Mouse (Mus musculus) midbrain, embryonic 11.5 days (tissue): Measurements from ENCODE around the gene Traf3ip1. TPM values are rescaled to one million over a fixed set of nuclear protein-coding genes. Genes with fewer than 3 reads are reported as not detected.
"Not testable (repeated sequence)": the region's sequence is repeated elsewhere in the genome, so short reads cannot be mapped to it uniquely, and the experiment has no call there.

Experiments used
- ATAC-seq: fragments of 200-750 bp; cut with Nextera tagmentation; 2 replicates; pipeline ENCODE4 v1.8.0; 2017; ENCODE audit warnings: moderate TSS enrichment, moderate library complexity; ENCODE audit not compliant: low FRiP score
- DNase-seq: peaks from one replicate; pipeline ENCODE4 v3.0.0; 2015; ENCODE audit warnings: low spot score; ENCODE audit errors: missing footprints
- H3K27ac ChIP-seq: fragments of 300-500 bp; sonication (generic); 2 replicates; pipeline ENCODE4 v1.5.1; 2014; ENCODE audit warnings: low read depth, low read length
- H3K27me3 ChIP-seq: fragments of 300-500 bp; sonication (generic); 2 replicates; pipeline ENCODE4 v1.6.1; 2014; ENCODE audit warnings: mild to moderate bottlenecking, low read length, moderate library complexity, mixed read lengths; ENCODE audit not compliant: control insufficient read depth, insufficient read depth
- H3K36me3 ChIP-seq: fragments of 300-500 bp; sonication (generic); 2 replicates; pipeline ENCODE4 v1.6.1; 2014; ENCODE audit warnings: mild to moderate bottlenecking, low read length, moderate library complexity, mixed read lengths; ENCODE audit not compliant: control insufficient read depth, insufficient read depth
- H3K4me1 ChIP-seq: fragments of 300-500 bp; sonication (generic); 2 replicates; pipeline ENCODE4 v1.6.1; 2014; ENCODE audit warnings: low read length; ENCODE audit not compliant: control insufficient read depth, insufficient read depth
- H3K4me2 ChIP-seq: fragments of 300-500 bp; sonication (generic); 2 replicates; pipeline ENCODE4 v1.6.1; 2014; ENCODE audit warnings: mild to moderate bottlenecking, moderate library complexity
- H3K4me3 ChIP-seq: fragments of 300-500 bp; sonication (generic); 2 replicates; pipeline ENCODE4 v1.5.1; 2014; ENCODE audit warnings: low read depth, low read length
- H3K9ac ChIP-seq: fragments of 300-500 bp; sonication (generic); 2 replicates; pipeline ENCODE4 v1.6.1; 2014; ENCODE audit warnings: low read length
- H3K9me3 ChIP-seq: fragments of 300-500 bp; sonication (generic); 2 replicates; pipeline ENCODE4 v1.6.1; 2016; ENCODE audit warnings: low read length; ENCODE audit not compliant: control insufficient read depth
- WGBS: fragments of 180-500 bp; shearing (Covaris S2); extraction: QIAGEN DNeasy Blood & Tissue Kit; methylation state at CpG from one replicate; pipeline ENCODE4 v1.1.7; 2014; 5-methylcytosine and 5-hydroxymethylcytosine counted together
- polyA plus RNA-seq: library from polyadenylated mRNA; unstranded; fragments of >200 nt; fragmentation: Nextera tagmentation; extraction: Ambion mirVana; gene quantifications from 2 replicates; pipeline ENCODE4 v1.2.1, GENCODE M21; 2014

The Traf3ip1 gene
- polyA plus RNA-seq, 1 experiment from 2014 or later = 7.3 TPM

DNA sequence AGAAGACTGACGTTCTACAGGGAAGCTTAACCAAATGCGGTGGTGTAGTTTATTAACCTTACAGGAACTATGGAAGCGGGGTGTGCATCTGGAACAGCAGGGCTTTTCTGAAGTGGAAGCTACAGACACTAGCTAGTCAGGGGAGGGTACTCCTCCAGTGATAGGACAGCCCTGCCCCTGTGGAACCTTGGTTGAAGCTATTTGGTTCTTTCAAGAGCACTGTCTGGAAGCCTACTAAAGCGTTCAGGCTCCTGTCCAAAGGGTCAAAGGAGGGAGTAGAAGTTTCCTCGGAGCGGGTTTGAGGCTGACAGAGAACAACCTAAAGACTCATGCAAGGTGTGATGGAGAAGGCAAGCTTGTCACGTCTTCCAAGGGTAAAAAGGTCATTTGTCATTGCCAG, 34.4 kb upstream of the Traf3ip1 start:
- Histone ChIP-seq H3K9me3 (no peaks in the 10 kb centered on the region), H3K4me2 (peak overlapping the region; percentile 76), H3K4me3 (peak overlapping the region; percentile 61), H3K36me3 (no peaks in the 10 kb centered on the region), H3K4me1 (peaks cover 25% of the 10 kb centered on the region), H3K9ac (peak overlapping the region; percentile 50), H3K27me3 (peaks cover 6% of the 10 kb centered on the region), H3K27ac (no peak overlapping the region)
- ATAC-seq (no peak), DNase-seq (peak; percentile 88)
- WGBS = 50% methylated on average over 7 of the region's 7 CpGs

DNA sequence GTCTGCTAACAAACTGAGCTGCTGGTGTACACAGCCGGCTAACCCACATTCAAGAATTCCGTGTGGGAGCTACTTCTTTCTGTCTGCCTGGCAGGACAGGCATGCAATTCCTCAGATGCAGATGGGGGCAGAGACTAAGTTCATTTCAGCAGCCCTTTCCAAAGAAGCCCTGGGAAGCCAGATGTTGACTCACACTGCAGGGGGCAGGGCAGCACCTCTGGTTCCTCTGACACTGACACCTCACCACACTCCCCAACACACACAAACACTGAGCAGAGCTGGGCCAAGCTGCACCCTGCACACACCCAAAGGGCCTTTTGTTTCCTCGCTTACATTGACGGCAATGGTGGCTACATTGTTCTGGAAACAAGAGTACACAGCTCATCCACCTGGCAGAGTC, 33.9 kb upstream of the Traf3ip1 start:
- H3K4me3 ChIP-seq = no peak overlapping the region
- DNase-seq (no peak), ATAC-seq (no peak)
- no peaks in the 10 kb centered on the region for H3K36me3 ChIP-seq
- no peak overlapping the region for H3K9ac ChIP-seq
- H3K27me3 ChIP-seq = peaks cover 6% of the 10 kb centered on the region
- 42% methylated on average over 4 of the region's 4 CpGs for WGBS
- peaks cover 23% of the 10 kb centered on the region for H3K4me1 ChIP-seq
- H3K27ac ChIP-seq = no peak overlapping the region
- no peak overlapping the region for H3K4me2 ChIP-seq
- H3K9me3 ChIP-seq = no peaks in the 10 kb centered on the region

DNA sequence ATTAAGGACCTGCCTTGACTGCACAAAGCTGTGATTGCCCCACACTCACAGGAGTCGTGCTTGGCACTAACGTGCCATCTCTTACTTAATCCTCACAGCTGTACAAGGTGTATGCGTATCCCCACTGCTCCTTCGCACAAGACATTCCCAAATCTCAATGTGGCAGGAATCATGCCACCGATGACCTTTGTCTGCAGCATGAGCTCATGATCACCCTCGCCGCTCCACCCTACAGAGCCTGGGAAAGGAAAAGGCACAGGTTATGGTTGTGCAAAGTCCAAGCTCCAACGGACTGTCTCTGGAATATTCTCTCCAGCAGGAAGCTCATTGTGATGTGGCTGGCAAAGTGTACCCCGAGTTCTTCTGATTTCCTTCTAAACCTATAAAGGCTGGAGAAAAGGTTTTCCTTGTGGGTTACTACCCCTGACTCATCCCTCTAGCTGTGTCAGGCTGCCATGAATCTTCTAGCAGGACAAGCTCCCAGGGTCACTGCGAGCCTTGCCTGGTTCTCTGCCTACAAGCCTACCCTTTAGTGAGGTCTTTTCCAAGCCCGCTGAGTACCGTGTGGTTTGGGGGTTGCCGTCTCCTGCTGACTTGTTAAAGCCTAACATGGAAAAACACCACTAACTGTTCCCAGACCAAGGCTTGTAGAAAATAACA, 31.0 kb upstream of the Traf3ip1 start:
- no peak overlapping the region for H3K27ac ChIP-seq
- H3K36me3 ChIP-seq = no peaks in the 10 kb centered on the region
- H3K27me3 ChIP-seq = peaks cover 4% of the 10 kb centered on the region; the same call in 1 of the 2 replicates
- no peak for DNase-seq
- no peak overlapping the region for H3K4me3 ChIP-seq
- no peak overlapping the region for H3K4me2 ChIP-seq
- no peak for ATAC-seq
- no peaks in the 10 kb centered on the region for H3K9me3 ChIP-seq
- 85% methylated on average over 13 of the region's 13 CpGs for WGBS
- H3K4me1 ChIP-seq = peaks cover 4% of the 10 kb centered on the region
- H3K9ac ChIP-seq = no peak overlapping the region

DNA sequence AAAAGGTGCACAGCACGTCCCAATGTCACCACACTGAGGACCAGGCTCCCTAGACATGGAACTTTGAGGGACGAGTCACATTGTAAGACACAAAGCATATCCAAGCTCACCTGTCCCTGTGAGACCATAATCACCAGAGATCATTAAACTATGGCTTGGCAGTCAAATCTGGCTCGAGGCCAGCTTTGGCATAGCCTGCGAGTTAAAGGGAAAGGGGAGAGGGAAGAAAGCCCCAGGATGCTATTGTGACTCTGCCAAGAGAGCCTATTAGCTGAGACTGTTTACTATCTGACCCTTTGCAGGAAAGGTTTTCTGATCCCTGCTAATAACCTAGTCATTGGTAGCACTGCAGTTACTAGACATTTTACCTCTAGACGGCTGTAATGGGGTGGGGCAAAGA, 30.0 kb upstream of the Traf3ip1 start:
- no peaks in the 10 kb centered on the region for H3K36me3 ChIP-seq
- ATAC-seq (no peak), DNase-seq (no peak)

DNA sequence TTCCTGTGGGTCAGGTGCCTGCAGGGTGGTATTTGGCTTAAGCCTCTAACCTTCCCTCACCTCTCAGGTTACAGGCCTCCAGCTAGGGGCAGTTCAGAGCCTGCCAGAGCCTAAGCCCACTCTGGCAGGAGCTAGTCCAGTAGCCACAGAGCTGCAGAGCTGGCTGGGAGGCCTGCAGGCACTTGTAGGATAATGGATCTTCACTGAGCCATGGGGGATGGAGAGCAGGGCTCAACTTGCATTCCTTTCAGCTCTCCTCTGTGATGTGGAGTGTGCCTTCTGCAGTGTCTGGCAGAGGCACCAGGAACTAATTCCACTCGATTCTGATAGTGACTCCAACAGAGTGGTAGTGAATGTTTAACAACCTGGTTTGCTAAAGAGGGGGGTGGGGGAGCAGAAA, 29.2 kb upstream of the Traf3ip1 start:
- WGBS = 14% methylated on average over 1 of the region's 1 CpGs
- no peak for ATAC-seq
- Histone ChIP-seq H3K4me2 (no peak overlapping the region), H3K4me3 (no peak overlapping the region), H3K27me3 (peaks cover 3% of the 10 kb centered on the region; the same call in 1 of the 2 replicates), H3K9me3 (no peaks in the 10 kb centered on the region), H3K27ac (no peak overlapping the region), H3K9ac (no peak overlapping the region), H3K4me1 (no peaks in the 10 kb centered on the region), H3K36me3 (no peaks in the 10 kb centered on the region)
- DNase-seq = no peak

More for the DNA sequence above, 30.0 kb upstream of the Traf3ip1 start:
- Histone ChIP-seq H3K9ac (no peak overlapping the region), H3K27me3 (peaks cover 4% of the 10 kb centered on the region; the same call in 1 of the 2 replicates), H3K4me1 (no peaks in the 10 kb centered on the region), H3K9me3 (no peaks in the 10 kb centered on the region), H3K4me3 (no peak overlapping the region), H3K27ac (no peak overlapping the region), H3K4me2 (no peak overlapping the region)
- WGBS = 61% methylated on average over 5 of the region's 5 CpGs

DNA sequence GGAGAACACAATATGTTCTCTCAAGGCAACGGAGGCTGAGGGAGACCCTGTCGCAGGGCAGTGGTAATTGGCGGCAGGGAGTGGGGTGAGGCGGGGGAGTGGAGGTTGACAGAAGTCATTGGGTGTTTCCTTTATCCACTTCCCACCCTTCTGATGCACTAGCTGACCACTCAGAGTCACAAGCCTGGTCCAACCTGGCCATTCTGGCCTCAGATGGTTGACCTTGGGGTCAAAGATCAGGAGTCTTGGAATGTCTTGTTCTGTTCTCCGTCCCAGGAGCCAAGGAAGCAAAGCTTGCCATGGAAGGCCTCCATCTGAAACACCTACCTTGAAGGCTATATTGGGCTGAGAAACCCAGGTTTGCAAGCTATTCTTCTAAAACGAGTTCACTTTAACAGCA, 28.3 kb upstream of the Traf3ip1 start:
- WGBS = 84% methylated on average over 6 of the region's 6 CpGs
- H3K4me2 ChIP-seq = no peak overlapping the region
- H3K9ac ChIP-seq = no peak overlapping the region
- DNase-seq = no peak
- H3K4me1 ChIP-seq = no peaks in the 10 kb centered on the region
- no peaks in the 10 kb centered on the region for H3K27me3 ChIP-seq
- H3K9me3 ChIP-seq = no peaks in the 10 kb centered on the region
- no peak overlapping the region for H3K27ac ChIP-seq
- no peaks in the 10 kb centered on the region for H3K36me3 ChIP-seq
- no peak for ATAC-seq
- no peak overlapping the region for H3K4me3 ChIP-seq

DNA sequence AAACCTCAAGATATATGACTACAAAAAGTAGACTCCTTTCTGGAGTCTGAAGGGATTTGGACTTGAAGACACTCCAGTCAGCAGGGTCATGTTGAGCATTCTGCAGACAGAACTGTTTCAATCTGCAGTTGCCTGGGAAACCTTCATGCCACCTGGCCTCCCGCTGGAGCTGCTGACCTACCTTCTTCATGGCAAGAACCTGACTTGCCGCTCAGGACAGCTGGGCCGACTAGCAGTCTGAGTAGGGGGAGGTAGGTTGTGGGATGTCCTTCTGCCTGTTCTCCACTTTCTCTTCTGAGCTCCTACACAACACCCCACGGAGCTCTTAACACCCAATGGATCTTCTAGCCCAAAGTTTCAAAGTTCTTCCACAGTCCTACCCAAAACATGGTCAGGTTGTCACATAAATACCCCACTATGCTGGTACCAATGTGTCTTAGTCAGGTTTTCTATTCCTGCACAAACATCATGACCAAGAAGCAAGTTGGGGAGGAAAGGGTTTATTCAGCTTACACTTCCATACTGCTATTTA, 24.5 kb upstream of the Traf3ip1 start:
- WGBS = 87% methylated on average over 4 of the region's 4 CpGs
- Histone ChIP-seq H3K27me3 (no peaks in the 10 kb centered on the region), H3K36me3 (no peaks in the 10 kb centered on the region), H3K9ac (no peak overlapping the region), H3K27ac (no peak overlapping the region), H3K4me2 (no peak overlapping the region), H3K4me1 (no peaks in the 10 kb centered on the region), H3K9me3 (no peaks in the 10 kb centered on the region), H3K4me3 (no peak overlapping the region)
- no peak for ATAC-seq
- DNase-seq = no peak

DNA sequence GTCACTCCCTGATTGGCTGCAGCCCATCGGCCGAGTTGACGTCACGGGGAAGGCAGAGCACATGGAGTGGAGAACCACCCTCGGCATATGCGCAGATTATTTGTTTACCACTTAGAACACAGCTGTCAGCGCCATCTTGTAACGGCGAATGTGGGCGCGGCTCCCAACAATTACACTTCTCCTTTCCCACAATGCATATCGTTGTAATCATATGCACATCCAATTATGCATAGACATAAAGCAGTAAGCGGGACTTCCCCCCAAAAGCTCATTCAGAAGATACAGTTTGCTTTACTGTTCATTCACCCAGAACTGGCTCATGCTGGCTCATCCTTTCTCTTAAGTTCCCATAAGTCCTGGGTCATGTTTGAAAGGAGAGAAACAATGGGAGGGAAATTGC, 16.3 kb upstream of the Traf3ip1 start:
- not testable (repeated sequence) for ATAC-seq

DNA sequence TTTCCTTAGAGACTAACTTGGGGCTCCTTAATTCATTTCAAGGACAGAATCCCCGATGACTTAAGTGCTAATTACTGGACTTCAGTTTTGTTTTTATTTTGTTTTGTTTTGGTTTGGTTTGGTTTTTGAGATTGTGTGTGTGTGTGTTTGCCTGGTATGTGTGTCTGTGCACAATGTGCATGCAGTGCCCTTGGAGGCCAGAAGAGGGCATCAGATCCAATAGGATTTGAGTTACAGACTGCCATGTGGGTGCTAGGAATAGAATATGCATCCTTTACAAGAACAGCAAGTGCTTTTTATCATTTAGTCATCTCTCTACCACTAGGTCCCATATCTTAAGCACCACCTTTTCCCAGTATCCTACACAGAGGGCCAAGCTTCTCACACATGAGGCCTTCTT, 15.5 kb upstream of the Traf3ip1 start:
- ATAC-seq = no peak
- no peak overlapping the region for H3K9ac ChIP-seq
- H3K27me3 ChIP-seq = no peaks in the 10 kb centered on the region

More for the DNA sequence above, 16.3 kb upstream of the Traf3ip1 start:
- not testable (repeated sequence) for H3K9me3 ChIP-seq, H3K27ac ChIP-seq, H3K36me3 ChIP-seq, H3K9ac ChIP-seq, H3K4me1 ChIP-seq, H3K4me2 ChIP-seq, H3K4me3 ChIP-seq, DNase-seq, H3K27me3 ChIP-seq
- WGBS = 89% methylated on average over 9 of the region's 13 CpGs

More for the DNA sequence above, 15.5 kb upstream of the Traf3ip1 start:
- no peak overlapping the region for H3K27ac ChIP-seq
- H3K4me2 ChIP-seq = no peak overlapping the region
- WGBS = 90% methylated on average over 1 of the region's 1 CpGs
- H3K9me3 ChIP-seq = no peaks in the 10 kb centered on the region; the same call in 1 of the 2 replicates
- H3K4me3 ChIP-seq = no peak overlapping the region
- no peak for DNase-seq
- H3K36me3 ChIP-seq = no peaks in the 10 kb centered on the region
- H3K4me1 ChIP-seq = no peaks in the 10 kb centered on the region
